Mouse (Mus musculus): ENCODE results near the gene Ppme1. TPM values are rescaled to one million over a fixed set of nuclear protein-coding genes. Genes with fewer than 3 reads are reported as not detected.

Ppme1 gene
- polyA plus RNA-seq, 2 experiments: 18.9 to 20.4 TPM

DNA sequence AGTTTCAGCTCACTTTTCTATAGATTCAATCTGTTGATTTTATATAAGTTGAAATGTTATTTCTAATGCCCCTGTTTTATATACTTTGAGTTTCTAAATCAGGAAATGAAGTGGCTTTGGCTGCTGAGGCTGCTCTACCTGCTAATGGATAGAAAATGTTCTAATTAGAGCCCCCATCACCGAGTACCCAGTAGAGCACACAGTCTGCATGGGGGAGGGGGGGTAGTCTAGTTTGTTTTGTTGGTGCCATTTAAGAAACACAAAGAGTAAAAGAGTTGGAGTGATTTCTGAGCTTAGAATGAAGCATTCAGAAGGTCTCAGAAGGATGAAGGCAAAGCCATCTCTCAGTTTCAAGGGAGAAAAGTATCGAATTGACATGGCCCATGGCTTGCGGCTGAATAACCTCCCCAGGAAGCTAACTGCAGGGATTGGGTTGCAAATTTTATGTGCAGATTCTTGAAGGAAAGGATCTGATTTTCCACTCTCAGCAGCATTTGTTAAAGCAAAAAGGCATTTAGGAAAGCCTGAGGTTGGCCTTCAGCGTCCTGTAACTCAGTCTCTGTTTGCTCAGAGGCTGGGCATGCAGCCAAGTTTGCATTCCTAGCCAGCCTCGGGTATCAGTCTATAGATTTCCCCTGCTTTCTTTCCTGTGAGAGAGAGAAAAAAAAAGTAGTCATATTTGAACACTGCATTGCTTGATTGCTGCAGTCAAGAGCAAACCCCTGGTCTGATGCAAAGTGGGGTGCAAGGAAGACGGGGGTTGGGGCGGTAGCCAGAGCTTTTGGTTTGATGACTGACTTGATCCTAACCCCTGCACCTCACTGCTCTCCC is 84.1 kb downstream of the Ppme1 start:
- H3K4me1 ChIP-seq (replicated peaks; ENCODE audit: control insufficient read depth in 2 of 2, insufficient read depth in 2 of 2, low read length in 1 of 2): peaks cover 0 to 4% of the 10 kb centered on the region in 2 experiments; a peak in 1 of 4 replicates
- no peak overlapping the region for H3K9ac ChIP-seq (replicated peaks)
- peak overlapping the region; percentile 22 for H3K4me2 ChIP-seq (ENCODE audit: low read depth)
- 35% methylated on average over 7 of the region's 7 CpGs for WGBS (ENCODE audit: insufficient replicate concordance)
- no peaks in the 10 kb centered on the region for H3K9me3 ChIP-seq (ENCODE audit: control insufficient read depth, low read length)
- no peaks in the 10 kb centered on the region for H3K36me3 ChIP-seq (replicated peaks; ENCODE audit: control insufficient read depth, insufficient read depth, low read depth)
- no peak for ATAC-seq (ENCODE audit: insufficient read depth)
- TF ChIP-seq EP300 (IDR thresholded peaks at IDR 0.05; ENCODE audit: low read depth) (no peak), CTCF (IDR thresholded peaks at IDR 0.05; ENCODE audit: low read depth) (no peak)
- H3K4me3 ChIP-seq (ENCODE audit: insufficient read depth in 1 of 2, low read depth in 2 of 2, low read length in 2 of 2): no peak overlapping the region
- H3K27ac ChIP-seq: peak overlapping the region; percentile 10; the same call in 1 of the 2 replicates
- peaks cover 41% of the 10 kb centered on the region for H3K27me3 ChIP-seq (ENCODE audit: control insufficient read depth, insufficient read depth, low read length)
- peak; percentile 20 to 36 (median 26) for DNase-seq (ENCODE audit: low read depth in 3 of 3, low spot score in 3 of 3)

DNA sequence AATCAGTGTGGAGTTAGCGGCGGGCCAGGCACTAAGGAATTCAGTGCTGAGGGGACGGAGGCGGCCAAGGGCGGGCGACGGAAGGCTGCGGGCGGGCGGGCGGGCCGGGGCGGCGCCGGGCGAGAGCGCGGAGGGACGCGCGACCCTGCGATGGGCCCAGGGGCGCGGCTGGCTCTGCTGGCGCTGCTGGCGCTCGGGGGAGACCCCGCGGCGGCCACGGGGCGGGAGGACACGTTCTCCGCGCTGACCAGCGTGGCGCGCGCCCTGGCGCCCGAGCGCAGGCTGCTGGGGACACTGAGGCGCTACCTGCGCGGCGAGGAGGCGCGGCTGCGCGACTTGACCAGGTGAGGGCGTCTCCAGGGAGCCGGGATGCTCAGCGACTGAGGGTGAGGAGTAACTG is 86.7 kb downstream of the Ppme1 start, which contains the start of gene P4ha3:
Gene P4ha3, plus strand, starts transcription at position 138 of the 400 bp plus-strand sequence.
- TF ChIP-seq CTCF (IDR thresholded peaks at IDR 0.05; ENCODE audit: low read depth) (peak; percentile 19; the same call in 1 of the 2 replicates), EP300 (IDR thresholded peaks at IDR 0.05; ENCODE audit: low read depth) (no peak)
- no peak for DNase-seq (ENCODE audit: low read depth in 3 of 3, low spot score in 3 of 3)
- H3K27ac ChIP-seq: no peak within 1 kb of the TSS
- peaks cover 41% of the 10 kb centered on the region for H3K27me3 ChIP-seq (ENCODE audit: control insufficient read depth, insufficient read depth, low read length)
- ATAC-seq (ENCODE audit: insufficient read depth): no peak
- H3K9ac ChIP-seq (replicated peaks): no peak within 1 kb of the TSS
- WGBS (ENCODE audit: insufficient replicate concordance): under 1% methylated on average over 48 of the region's 53 CpGs
- H3K4me3 ChIP-seq (ENCODE audit: insufficient read depth in 1 of 2, low read depth in 2 of 2, low read length in 2 of 2): peak within 1 kb of the TSS; percentile 11 to 21
- peaks cover 0 to 4% of the 10 kb centered on the region in 2 experiments; a peak in 1 of 4 replicates for H3K4me1 ChIP-seq (replicated peaks; ENCODE audit: control insufficient read depth in 2 of 2, insufficient read depth in 2 of 2, low read length in 1 of 2)
- H3K4me2 ChIP-seq (ENCODE audit: low read depth): peak within 1 kb of the TSS; percentile 41
- no peaks in the 10 kb centered on the region for H3K9me3 ChIP-seq (ENCODE audit: control insufficient read depth, low read length)
- H3K36me3 ChIP-seq (replicated peaks; ENCODE audit: control insufficient read depth, insufficient read depth, low read depth): no peaks in the 10 kb centered on the region

DNA sequence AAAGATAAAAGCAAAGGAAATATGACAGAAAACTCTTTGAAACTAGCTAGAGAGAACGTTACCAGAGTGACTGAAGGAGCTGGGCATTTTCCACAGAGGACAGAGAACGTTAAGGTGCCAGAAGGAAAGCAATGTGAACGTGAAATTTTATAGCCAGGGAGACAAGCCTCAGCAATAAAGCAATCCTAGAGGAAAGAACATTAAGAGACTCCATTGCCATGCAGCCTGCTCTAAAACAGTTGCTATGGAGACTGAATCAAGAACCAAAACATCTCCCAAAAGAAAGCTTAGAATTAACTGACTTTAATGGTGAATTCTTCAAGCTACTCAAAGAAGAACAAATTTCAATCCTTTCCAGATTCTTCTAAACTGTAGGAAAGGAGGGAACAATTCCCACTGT is 88.8 kb downstream of the Ppme1 start:
- no peak overlapping the region for H3K9ac ChIP-seq (replicated peaks)
- H3K9me3 ChIP-seq (ENCODE audit: control insufficient read depth, low read length): no peaks in the 10 kb centered on the region
- H3K36me3 ChIP-seq (replicated peaks; ENCODE audit: control insufficient read depth, insufficient read depth, low read depth): no peaks in the 10 kb centered on the region
- 42% methylated on average over 3 of the region's 3 CpGs for WGBS (ENCODE audit: insufficient replicate concordance)
- DNase-seq (ENCODE audit: low read depth in 3 of 3, low spot score in 3 of 3) (no peak), ATAC-seq (ENCODE audit: insufficient read depth) (no peak)
- H3K4me1 ChIP-seq (replicated peaks; ENCODE audit: control insufficient read depth in 2 of 2, insufficient read depth in 2 of 2, low read length in 1 of 2): peaks cover 0 to 2% of the 10 kb centered on the region in 2 experiments; a peak in 1 of 4 replicates
- no peak overlapping the region for H3K27ac ChIP-seq
- H3K4me2 ChIP-seq (ENCODE audit: low read depth): no peak overlapping the region
- H3K4me3 ChIP-seq (ENCODE audit: insufficient read depth in 1 of 2, low read depth in 2 of 2, low read length in 2 of 2): no peak overlapping the region
- no peak for TF ChIP-seq EP300 (IDR thresholded peaks at IDR 0.05; ENCODE audit: low read depth)
- no peak for TF ChIP-seq CTCF (IDR thresholded peaks at IDR 0.05; ENCODE audit: low read depth)
- H3K27me3 ChIP-seq (ENCODE audit: control insufficient read depth, insufficient read depth, low read length): peaks cover 33% of the 10 kb centered on the region

DNA sequence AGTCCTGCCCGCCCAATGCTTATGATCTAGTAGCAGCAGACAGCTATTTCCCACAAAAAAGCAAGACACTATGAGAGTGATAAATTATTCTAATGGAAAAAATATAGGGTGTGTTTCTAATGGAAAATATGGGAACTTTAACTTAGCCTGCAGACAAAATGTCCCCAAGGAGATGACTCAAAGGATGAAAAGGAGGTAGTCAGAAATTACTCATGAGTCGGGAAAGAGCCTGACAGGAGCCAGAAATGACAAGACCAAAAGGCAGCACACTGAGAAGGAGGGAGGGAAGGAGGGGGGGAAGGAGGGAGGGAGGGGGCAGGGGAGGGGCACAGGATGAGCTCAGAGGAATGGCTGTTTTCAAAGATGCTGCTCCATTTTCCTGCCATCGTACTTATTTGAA is 90.5 kb downstream of the Ppme1 start:
- H3K4me1 ChIP-seq (replicated peaks; ENCODE audit: control insufficient read depth in 2 of 2, insufficient read depth in 2 of 2, low read length in 1 of 2): peaks cover 0 to 2% of the 10 kb centered on the region in 2 experiments; a peak in 1 of 4 replicates
- DNase-seq (ENCODE audit: low read depth in 3 of 3, low spot score in 3 of 3) (no peak), ATAC-seq (ENCODE audit: insufficient read depth) (no peak)
- TF ChIP-seq EP300 (IDR thresholded peaks at IDR 0.05; ENCODE audit: low read depth) (no peak), CTCF (IDR thresholded peaks at IDR 0.05; ENCODE audit: low read depth) (no peak)
- H3K4me3 ChIP-seq (ENCODE audit: insufficient read depth in 1 of 2, low read depth in 2 of 2, low read length in 2 of 2): no peak overlapping the region
- H3K4me2 ChIP-seq (ENCODE audit: low read depth): no peak overlapping the region
- no peak overlapping the region for H3K27ac ChIP-seq
- no peak overlapping the region for H3K9ac ChIP-seq (replicated peaks)
- peaks cover 27% of the 10 kb centered on the region for H3K27me3 ChIP-seq (ENCODE audit: control insufficient read depth, insufficient read depth, low read length)
- no peaks in the 10 kb centered on the region for H3K9me3 ChIP-seq (ENCODE audit: control insufficient read depth, low read length)
- 36% methylated on average over 3 of the region's 3 CpGs for WGBS (ENCODE audit: insufficient replicate concordance)
- H3K36me3 ChIP-seq (replicated peaks; ENCODE audit: control insufficient read depth, insufficient read depth, low read depth): no peaks in the 10 kb centered on the region

DNA sequence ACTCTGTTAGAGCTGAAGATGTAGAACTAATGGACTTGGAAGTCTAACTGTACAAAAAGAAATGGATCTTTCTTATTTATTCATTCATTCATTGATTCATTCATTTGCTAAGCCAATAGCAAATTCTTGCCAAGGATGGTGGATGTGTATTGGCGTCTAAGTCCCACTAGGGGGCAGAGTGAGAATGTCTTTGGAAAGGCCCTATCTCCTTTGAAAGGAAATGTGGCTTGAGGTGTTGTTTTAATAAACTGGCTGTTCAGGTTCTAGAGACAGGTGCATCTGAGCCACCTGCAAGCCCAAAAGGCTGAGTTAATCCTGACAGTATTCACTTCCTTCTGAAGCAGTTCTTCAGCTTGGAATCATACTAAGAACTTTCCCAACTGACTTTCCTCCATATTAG is 92.3 kb downstream of the Ppme1 start:
- Histone ChIP-seq H3K4me3 (ENCODE audit: insufficient read depth in 1 of 2, low read depth in 2 of 2, low read length in 2 of 2) (no peak overlapping the region), H3K27me3 (ENCODE audit: control insufficient read depth, insufficient read depth, low read length) (peaks cover 9% of the 10 kb centered on the region), H3K9ac (replicated peaks) (no peak overlapping the region), H3K4me1 (replicated peaks; ENCODE audit: control insufficient read depth in 2 of 2, insufficient read depth in 2 of 2, low read length in 1 of 2) (no peaks in the 10 kb centered on the region), H3K27ac (no peak overlapping the region), H3K9me3 (ENCODE audit: control insufficient read depth, low read length) (no peaks in the 10 kb centered on the region), H3K36me3 (replicated peaks; ENCODE audit: control insufficient read depth, insufficient read depth, low read depth) (no peaks in the 10 kb centered on the region), H3K4me2 (ENCODE audit: low read depth) (no peak overlapping the region)
- WGBS (ENCODE audit: insufficient replicate concordance): 0% methylated on average over 1 of the region's 1 CpGs
- ATAC-seq (ENCODE audit: insufficient read depth) (no peak), DNase-seq (ENCODE audit: low read depth in 3 of 3, low spot score in 3 of 3) (peak; percentile 30 to 37 (median 34))
- TF ChIP-seq EP300 (IDR thresholded peaks at IDR 0.05; ENCODE audit: low read depth): no peak
- TF ChIP-seq CTCF (IDR thresholded peaks at IDR 0.05; ENCODE audit: low read depth): peak; percentile 82

Other genes starting within 250 kb of the Ppme1 start
- 2.8 and 3.8 TPM in 2 replicates for gene Lipt2, start 213.0 kb downstream of the Ppme1 start, polyA plus RNA-seq (2012; rRNA removed)
- 5.3 and 5.6 TPM in 2 replicates for gene Lipt2, start 213.0 kb downstream of the Ppme1 start, polyA plus RNA-seq (2014; fragmentation: Nextera tagmentation; extraction: Ambion mirVana)
- gene Kcne3, start 195.8 kb downstream of the Ppme1 start, polyA plus RNA-seq (2012; rRNA removed): 1.4 TPM in 2 replicates
- gene Kcne3, start 195.8 kb downstream of the Ppme1 start, polyA plus RNA-seq (2014; fragmentation: Nextera tagmentation; extraction: Ambion mirVana): 0.88 and 1.2 TPM in 2 replicates
- 1.6 and 2.4 TPM in 2 replicates for gene Pgm2l1, start 144.9 kb downstream of the Ppme1 start, polyA plus RNA-seq (2012; rRNA removed)
- gene Pgm2l1, start 144.9 kb downstream of the Ppme1 start, polyA plus RNA-seq (2014; fragmentation: Nextera tagmentation; extraction: Ambion mirVana): 1.3 TPM in 2 replicates
- gene P4ha3, start 86.8 kb downstream of the Ppme1 start, polyA plus RNA-seq (2012; rRNA removed): 1.5 and 1.9 TPM in 2 replicates
- 0.83 and 0.99 TPM in 2 replicates for gene P4ha3, start 86.8 kb downstream of the Ppme1 start, polyA plus RNA-seq (2014; fragmentation: Nextera tagmentation; extraction: Ambion mirVana)
- gene C2cd3, start 74 bp downstream of the Ppme1 start, polyA plus RNA-seq (2012; rRNA removed): 9.1 and 9.2 TPM in 2 replicates
- gene C2cd3, start 74 bp downstream of the Ppme1 start, polyA plus RNA-seq (2014; fragmentation: Nextera tagmentation; extraction: Ambion mirVana): 10.2 and 12.2 TPM in 2 replicates
- 0.02 TPM in 1 of 2 replicates, not detected in the other for gene Ucp3, start 100.7 kb upstream of the Ppme1 start, polyA plus RNA-seq (2012; rRNA removed)
- gene Ucp3, start 100.7 kb upstream of the Ppme1 start, polyA plus RNA-seq (2014; fragmentation: Nextera tagmentation; extraction: Ambion mirVana): not detected in 2 replicates
- gene Ucp2, start 121.0 kb upstream of the Ppme1 start, polyA plus RNA-seq (2012; rRNA removed): 329 and 337 TPM in 2 replicates
- gene Ucp2, start 121.0 kb upstream of the Ppme1 start, polyA plus RNA-seq (2014; fragmentation: Nextera tagmentation; extraction: Ambion mirVana): 556 and 628 TPM in 2 replicates
- gene Dnajb13, start 142.7 kb upstream of the Ppme1 start, polyA plus RNA-seq (2012; rRNA removed): 0.58 and 0.64 TPM in 2 replicates
- 2.0 and 2.3 TPM in 2 replicates for gene Dnajb13, start 142.7 kb upstream of the Ppme1 start, polyA plus RNA-seq (2014; fragmentation: Nextera tagmentation; extraction: Ambion mirVana)
- gene Coa4, start 164.8 kb upstream of the Ppme1 start, polyA plus RNA-seq (2012; rRNA removed): 6.0 and 9.4 TPM in 2 replicates
- 13.9 and 14.7 TPM in 2 replicates for gene Coa4, start 164.8 kb upstream of the Ppme1 start, polyA plus RNA-seq (2014; fragmentation: Nextera tagmentation; extraction: Ambion mirVana)
- 17.0 and 24.3 TPM in 2 replicates for gene Rab6a, start 235.1 kb upstream of the Ppme1 start, polyA plus RNA-seq (2012; rRNA removed)
- gene Rab6a, start 235.1 kb upstream of the Ppme1 start, polyA plus RNA-seq (2014; fragmentation: Nextera tagmentation; extraction: Ambion mirVana): 39.8 and 43.9 TPM in 2 replicates
- 15.1 and 21.5 TPM in 2 replicates for gene Mrpl48, start 236.0 kb upstream of the Ppme1 start, polyA plus RNA-seq (2012; rRNA removed)
- 47.2 and 50.8 TPM in 2 replicates for gene Mrpl48, start 236.0 kb upstream of the Ppme1 start, polyA plus RNA-seq (2014; fragmentation: Nextera tagmentation; extraction: Ambion mirVana)